Mouse (Mus musculus): ENCODE measurements at regions not wholly inside any gene's neighbourhood (a gene's known extent, or its start where the extent isn't known, plus 50 kb on each side); places are given as distances from the start of the nearest gene placed in this dataset.

- TF ChIP-seq NANOG (IDR thresholded peaks at IDR 0.05; ENCODE audit: borderline replicate concordance, low read length), result no peak
- no peak for TF ChIP-seq CTCF (conservative IDR thresholded peaks at IDR 0.05; ENCODE audit: low read length)
- TF ChIP-seq POU5F1 (IDR thresholded peaks at IDR 0.05; ENCODE audit: borderline replicate concordance, low read length), result no peak
- H3K4me3 ChIP-seq (replicated peaks; ENCODE audit: low read length), result no peak overlapping the region
- H3K4me1 ChIP-seq (replicated peaks; ENCODE audit: low read depth, low read length), result peaks cover 30% of the 10 kb centered on the region
- H3K9me3 ChIP-seq (ENCODE audit: low read length), result peaks cover 48% of the 10 kb centered on the region
- no peaks in the 10 kb centered on the region for H3K27me3 ChIP-seq (ENCODE audit: insufficient read depth, low read length)
- 0 out of 2 replicates have a peak, but pooled peaks cover 4% of the 10 kb centered on the region for H3K36me3 ChIP-seq (ENCODE audit: insufficient read depth, low read length)
Measured at GRCm38 (mm10) chr13:52057456-52057855, 211.0 kb downstream of the Gadd45g start.

GRCm38 (mm10) chr13:52059756-52060417 lies 213.4 kb downstream of the Gadd45g start:
- H3K36me3 ChIP-seq (ENCODE audit: insufficient read depth, low read length), result 0 out of 2 replicates have a peak, but pooled peaks cover 1% of the 10 kb centered on the region
- TF ChIP-seq CTCF (conservative IDR thresholded peaks at IDR 0.05; ENCODE audit: low read length), result no peak
- no peak for TF ChIP-seq NANOG (IDR thresholded peaks at IDR 0.05; ENCODE audit: borderline replicate concordance, low read length)
- no peak for TF ChIP-seq POU5F1 (IDR thresholded peaks at IDR 0.05; ENCODE audit: borderline replicate concordance, low read length)
- H3K9me3 ChIP-seq (ENCODE audit: low read length), result peaks cover 41% of the 10 kb centered on the region
- peaks cover 9% of the 10 kb centered on the region for H3K27me3 ChIP-seq (ENCODE audit: insufficient read depth, low read length)
- H3K4me3 ChIP-seq (replicated peaks; ENCODE audit: low read length), result no peak overlapping the region
- H3K4me1 ChIP-seq (replicated peaks; ENCODE audit: low read depth, low read length), result peaks cover 36% of the 10 kb centered on the region

DNA sequence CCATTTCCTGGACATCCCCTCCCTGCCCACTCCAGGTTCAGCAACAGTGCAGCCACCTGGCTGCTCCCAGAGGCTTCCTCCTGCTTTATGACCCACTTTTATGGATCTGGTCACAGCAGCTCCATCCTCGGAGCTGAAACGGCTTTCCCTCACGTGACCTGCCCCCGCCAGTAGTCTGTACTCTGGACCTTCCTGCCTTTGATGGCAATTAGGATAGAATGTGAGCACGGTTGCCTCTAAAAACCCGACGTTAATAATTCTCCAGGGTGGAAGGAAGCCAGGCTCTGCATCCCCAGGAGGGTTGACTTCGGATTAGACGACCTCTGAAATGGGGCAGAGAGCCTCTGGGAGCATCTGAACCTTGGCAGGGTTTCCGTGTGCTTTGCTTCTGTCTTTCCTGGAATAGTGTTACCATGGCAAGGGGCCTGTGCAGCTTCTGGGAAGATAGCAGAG lies 214.0 kb downstream of the Gadd45g start:
- H3K9me3 ChIP-seq (ENCODE audit: low read length), result peaks cover 35% of the 10 kb centered on the region
- no peaks in the 10 kb centered on the region for H3K36me3 ChIP-seq (ENCODE audit: insufficient read depth, low read length)
- H3K4me1 ChIP-seq (replicated peaks; ENCODE audit: low read depth, low read length), result peaks cover 36% of the 10 kb centered on the region
- no peak overlapping the region for H3K4me3 ChIP-seq (replicated peaks; ENCODE audit: low read length)
- peaks cover 14% of the 10 kb centered on the region for H3K27me3 ChIP-seq (ENCODE audit: insufficient read depth, low read length)
- TF ChIP-seq CTCF (conservative IDR thresholded peaks at IDR 0.05; ENCODE audit: low read length) (no peak), POU5F1 (IDR thresholded peaks at IDR 0.05; ENCODE audit: borderline replicate concordance, low read length) (no peak), NANOG (IDR thresholded peaks at IDR 0.05; ENCODE audit: borderline replicate concordance, low read length) (no peak)

DNA sequence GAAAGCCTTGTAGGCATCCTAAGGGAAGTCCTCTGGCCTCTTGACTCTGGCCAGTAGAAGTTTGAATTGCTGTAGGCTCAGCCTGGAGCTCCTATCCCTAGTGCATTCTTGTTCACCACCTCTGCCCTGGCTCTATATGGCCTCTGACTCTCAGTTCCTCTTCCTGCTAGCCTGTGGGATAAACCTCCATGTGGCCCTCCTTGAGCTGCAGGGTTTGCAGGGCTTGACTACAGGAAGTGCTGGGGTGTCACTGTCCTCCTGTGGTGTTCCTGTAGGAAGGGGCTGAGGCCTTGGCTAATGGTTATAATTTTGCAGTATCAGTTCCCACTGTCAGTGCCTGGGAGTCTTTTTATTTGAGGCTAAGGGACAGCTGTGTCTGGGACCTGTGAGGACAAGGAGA lies 215.0 kb downstream of the Gadd45g start:
- peaks cover 29% of the 10 kb centered on the region for H3K9me3 ChIP-seq (ENCODE audit: low read length)
- peaks cover 36% of the 10 kb centered on the region for H3K4me1 ChIP-seq (replicated peaks; ENCODE audit: low read depth, low read length)
- H3K36me3 ChIP-seq (ENCODE audit: insufficient read depth, low read length), result no peaks in the 10 kb centered on the region
- no peak overlapping the region for H3K4me3 ChIP-seq (replicated peaks; ENCODE audit: low read length)
- H3K27me3 ChIP-seq (ENCODE audit: insufficient read depth, low read length), result peaks cover 15% of the 10 kb centered on the region
- TF ChIP-seq POU5F1 (IDR thresholded peaks at IDR 0.05; ENCODE audit: borderline replicate concordance, low read length), result no peak
- TF ChIP-seq CTCF (conservative IDR thresholded peaks at IDR 0.05; ENCODE audit: low read length), result no peak
- no peak for TF ChIP-seq NANOG (IDR thresholded peaks at IDR 0.05; ENCODE audit: borderline replicate concordance, low read length)

GRCm38 (mm10) chr13:52061881-52062280 lies 215.4 kb downstream of the Gadd45g start:
- no peak overlapping the region for H3K4me3 ChIP-seq (replicated peaks; ENCODE audit: low read length)
- H3K9me3 ChIP-seq (ENCODE audit: low read length), result peaks cover 25% of the 10 kb centered on the region
- no peak for TF ChIP-seq POU5F1 (IDR thresholded peaks at IDR 0.05; ENCODE audit: borderline replicate concordance, low read length)
- TF ChIP-seq NANOG (IDR thresholded peaks at IDR 0.05; ENCODE audit: borderline replicate concordance, low read length), result no peak; the same call in 1 of the 2 replicates
- TF ChIP-seq CTCF (conservative IDR thresholded peaks at IDR 0.05; ENCODE audit: low read length), result no peak
- H3K36me3 ChIP-seq (ENCODE audit: insufficient read depth, low read length), result no peaks in the 10 kb centered on the region
- peaks cover 15% of the 10 kb centered on the region for H3K27me3 ChIP-seq (ENCODE audit: insufficient read depth, low read length)
- peaks cover 36% of the 10 kb centered on the region for H3K4me1 ChIP-seq (replicated peaks; ENCODE audit: low read depth, low read length)

DNA sequence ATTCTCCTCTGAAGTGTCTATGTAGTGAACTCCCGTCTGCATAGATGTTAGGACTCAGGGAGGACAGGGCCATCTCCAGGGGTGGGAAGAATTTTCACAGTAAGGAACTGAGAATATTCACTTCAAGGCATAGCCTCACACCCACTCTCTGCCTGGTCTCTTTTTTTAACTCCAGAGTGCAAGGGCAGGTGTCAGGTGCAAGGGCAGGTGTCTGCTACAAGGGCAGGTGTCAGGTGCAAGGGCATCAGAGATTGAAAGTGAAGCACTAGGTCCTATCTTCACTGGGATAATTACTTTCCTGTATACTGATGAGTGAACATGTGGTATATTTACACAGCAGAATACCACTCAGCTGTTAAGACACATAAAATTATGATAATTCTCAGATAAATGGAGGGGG lies 216.1 kb downstream of the Gadd45g start:
- peaks cover 18% of the 10 kb centered on the region for H3K9me3 ChIP-seq (ENCODE audit: low read length)
- peaks cover 19% of the 10 kb centered on the region for H3K27me3 ChIP-seq (ENCODE audit: insufficient read depth, low read length)
- peaks cover 36% of the 10 kb centered on the region for H3K4me1 ChIP-seq (replicated peaks; ENCODE audit: low read depth, low read length)
- H3K36me3 ChIP-seq (ENCODE audit: insufficient read depth, low read length), result no peaks in the 10 kb centered on the region
- H3K4me3 ChIP-seq (replicated peaks; ENCODE audit: low read length), result no peak overlapping the region
- TF ChIP-seq CTCF (conservative IDR thresholded peaks at IDR 0.05; ENCODE audit: low read length), result no peak

GRCm38 (mm10) chr13:52065274-52065673 lies 218.8 kb downstream of the Gadd45g start:
- H3K4me3 ChIP-seq (replicated peaks; ENCODE audit: low read length), result no peak overlapping the region
- H3K27me3 ChIP-seq (ENCODE audit: insufficient read depth, low read length), result peaks cover 24% of the 10 kb centered on the region
- H3K4me1 ChIP-seq (replicated peaks; ENCODE audit: low read depth, low read length), result peaks cover 34% of the 10 kb centered on the region
- H3K9me3 ChIP-seq (ENCODE audit: low read length), result peaks cover 10% of the 10 kb centered on the region
- H3K36me3 ChIP-seq (ENCODE audit: insufficient read depth, low read length), result no peaks in the 10 kb centered on the region
- TF ChIP-seq NANOG (IDR thresholded peaks at IDR 0.05; ENCODE audit: borderline replicate concordance, low read length) (no peak), CTCF (conservative IDR thresholded peaks at IDR 0.05; ENCODE audit: low read length) (no peak), POU5F1 (IDR thresholded peaks at IDR 0.05; ENCODE audit: borderline replicate concordance, low read length) (no peak)

DNA sequence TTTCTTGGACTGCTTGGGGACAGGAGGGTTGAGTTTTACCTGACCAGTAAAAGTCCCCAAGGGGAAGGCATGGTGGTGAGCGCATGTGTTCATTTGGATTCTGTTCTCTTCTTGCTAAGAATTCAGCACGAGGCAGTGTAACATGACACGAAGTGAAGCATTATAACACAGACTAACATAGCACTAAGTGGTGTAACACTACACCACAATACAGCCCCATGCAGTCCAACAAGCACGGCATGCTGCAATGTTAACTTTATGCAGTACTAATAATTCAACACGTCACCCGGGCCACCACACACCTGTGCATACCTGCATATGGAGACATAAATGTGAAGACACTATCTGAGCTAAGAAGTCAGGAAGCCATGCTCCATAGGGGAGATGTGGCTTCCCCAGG lies 219.2 kb downstream of the Gadd45g start:
- Histone ChIP-seq H3K36me3 (ENCODE audit: insufficient read depth, low read length) (no peaks in the 10 kb centered on the region), H3K4me1 (replicated peaks; ENCODE audit: low read depth, low read length) (peaks cover 34% of the 10 kb centered on the region), H3K9me3 (ENCODE audit: low read length) (peaks cover 7% of the 10 kb centered on the region), H3K4me3 (replicated peaks; ENCODE audit: low read length) (no peak overlapping the region), H3K27me3 (ENCODE audit: insufficient read depth, low read length) (peaks cover 24% of the 10 kb centered on the region)
- TF ChIP-seq POU5F1 (IDR thresholded peaks at IDR 0.05; ENCODE audit: borderline replicate concordance, low read length) (no peak), CTCF (conservative IDR thresholded peaks at IDR 0.05; ENCODE audit: low read length) (no peak), NANOG (IDR thresholded peaks at IDR 0.05; ENCODE audit: borderline replicate concordance, low read length) (no peak)

- no peak overlapping the region for H3K4me3 ChIP-seq (replicated peaks; ENCODE audit: low read length)
- TF ChIP-seq NANOG (IDR thresholded peaks at IDR 0.05; ENCODE audit: borderline replicate concordance, low read length), result no peak
- no peak for TF ChIP-seq CTCF (conservative IDR thresholded peaks at IDR 0.05; ENCODE audit: low read length)
- TF ChIP-seq POU5F1 (IDR thresholded peaks at IDR 0.05; ENCODE audit: borderline replicate concordance, low read length), result no peak
- H3K36me3 ChIP-seq (ENCODE audit: insufficient read depth, low read length), result no peaks in the 10 kb centered on the region
- H3K4me1 ChIP-seq (replicated peaks; ENCODE audit: low read depth, low read length), result peaks cover 24% of the 10 kb centered on the region
- peaks cover 26% of the 10 kb centered on the region for H3K27me3 ChIP-seq (ENCODE audit: insufficient read depth, low read length)
- peaks cover 6% of the 10 kb centered on the region for H3K9me3 ChIP-seq (ENCODE audit: low read length)
Measured at GRCm38 (mm10) chr13:52067048-52067447, 220.6 kb downstream of the Gadd45g start.

All from E14TG2a.4 (cell line).